Mouse (Mus musculus): ENCODE data around the gene Rfpl4. TPM values are rescaled to one million over a fixed set of nuclear protein-coding genes. Genes with fewer than 3 reads are reported as not detected.

Rfpl4 gene
- not detected in 2 replicates for polyA plus RNA-seq (2012; rRNA removed)

DNA sequence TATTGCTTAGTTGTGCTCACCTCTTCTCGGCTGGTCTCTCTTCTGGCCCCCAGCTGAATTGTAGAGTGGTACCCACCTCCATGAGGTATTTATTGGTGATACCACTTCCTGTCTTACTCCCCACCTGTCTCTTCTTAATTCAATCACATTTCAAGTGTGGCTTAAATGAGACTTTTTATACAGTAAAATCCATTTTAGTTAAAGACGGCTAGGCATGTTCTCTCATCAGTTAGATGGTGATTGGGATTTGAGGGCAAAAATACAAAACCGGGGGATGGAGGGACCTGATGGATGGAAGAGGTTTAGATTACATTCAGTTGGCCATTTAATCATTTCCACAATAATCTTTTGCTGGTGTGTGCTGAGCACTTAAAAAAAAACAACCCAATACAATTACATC is at the start of gene Rfpl4:
Gene Rfpl4, minus strand, starts transcription at position 101 of the 400 bp plus-strand sequence.

DNA sequence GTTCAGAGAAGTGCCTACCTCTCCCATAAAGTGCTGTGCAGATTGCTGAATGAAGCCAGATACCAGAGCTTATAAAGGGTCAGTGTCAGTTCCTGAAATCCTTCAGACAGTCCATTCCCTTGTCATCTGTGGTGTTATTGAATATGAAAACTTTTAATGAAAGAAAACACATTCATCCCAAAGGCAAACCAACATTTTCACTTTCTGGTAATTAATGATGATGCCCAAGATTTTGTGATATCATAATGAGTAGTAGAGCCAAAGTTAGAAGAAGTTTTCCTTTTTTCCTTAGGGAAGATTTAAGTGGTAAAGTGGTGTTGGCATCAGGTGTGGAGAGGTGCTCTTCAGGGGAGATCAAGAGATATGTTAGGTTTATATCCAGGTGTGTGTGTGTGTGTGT is 32.8 kb upstream of the Rfpl4 start, which contains the start of gene Vmn1r55:
Gene Vmn1r55, minus strand, starts transcription at position 101 of the 400 bp plus-strand sequence.

DNA sequence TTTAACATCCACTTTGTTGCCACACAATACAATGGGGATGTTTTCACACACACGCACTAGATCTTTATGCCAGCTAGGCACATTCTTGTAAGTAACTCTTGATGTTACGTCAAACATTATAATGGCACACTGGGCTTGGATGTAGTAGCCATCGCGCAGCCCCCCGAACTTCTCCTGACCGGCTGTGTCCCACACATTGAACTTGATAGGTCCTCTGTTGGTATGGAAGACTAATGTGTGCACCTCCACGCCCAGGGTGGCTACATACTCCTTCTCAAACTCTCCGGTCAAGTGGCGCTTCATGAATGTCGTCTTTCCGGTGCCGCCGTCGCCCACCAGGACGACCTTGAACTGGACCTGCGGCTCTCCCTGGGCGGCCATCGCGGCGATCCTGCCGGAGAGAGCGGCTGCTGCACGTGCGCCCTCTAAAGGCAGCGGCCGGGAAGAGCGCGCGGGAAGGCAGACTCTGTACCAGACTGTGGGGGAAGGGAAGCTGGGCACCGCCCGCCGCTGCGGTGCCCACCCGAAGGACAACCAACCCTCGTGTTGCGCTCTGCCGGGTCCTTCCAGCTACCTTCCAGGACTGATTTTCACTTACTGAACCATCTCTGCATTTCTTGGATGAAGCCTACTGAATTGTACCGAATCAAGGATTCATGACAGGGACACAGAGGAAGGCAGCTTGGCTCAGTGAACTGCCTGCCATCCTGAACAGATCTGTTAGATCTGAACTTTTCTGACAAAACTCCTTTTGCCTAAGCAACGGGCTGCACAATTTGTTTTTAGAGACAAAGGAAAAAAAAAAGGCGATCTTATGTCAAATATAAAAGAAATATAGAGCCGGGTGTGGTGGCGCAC is 9.0 kb upstream of the Rfpl4 start, which contains the start of gene Rasl2-9:
Gene Rasl2-9, minus strand, starts transcription at position 402 of the 858 bp plus-strand sequence.

DNA sequence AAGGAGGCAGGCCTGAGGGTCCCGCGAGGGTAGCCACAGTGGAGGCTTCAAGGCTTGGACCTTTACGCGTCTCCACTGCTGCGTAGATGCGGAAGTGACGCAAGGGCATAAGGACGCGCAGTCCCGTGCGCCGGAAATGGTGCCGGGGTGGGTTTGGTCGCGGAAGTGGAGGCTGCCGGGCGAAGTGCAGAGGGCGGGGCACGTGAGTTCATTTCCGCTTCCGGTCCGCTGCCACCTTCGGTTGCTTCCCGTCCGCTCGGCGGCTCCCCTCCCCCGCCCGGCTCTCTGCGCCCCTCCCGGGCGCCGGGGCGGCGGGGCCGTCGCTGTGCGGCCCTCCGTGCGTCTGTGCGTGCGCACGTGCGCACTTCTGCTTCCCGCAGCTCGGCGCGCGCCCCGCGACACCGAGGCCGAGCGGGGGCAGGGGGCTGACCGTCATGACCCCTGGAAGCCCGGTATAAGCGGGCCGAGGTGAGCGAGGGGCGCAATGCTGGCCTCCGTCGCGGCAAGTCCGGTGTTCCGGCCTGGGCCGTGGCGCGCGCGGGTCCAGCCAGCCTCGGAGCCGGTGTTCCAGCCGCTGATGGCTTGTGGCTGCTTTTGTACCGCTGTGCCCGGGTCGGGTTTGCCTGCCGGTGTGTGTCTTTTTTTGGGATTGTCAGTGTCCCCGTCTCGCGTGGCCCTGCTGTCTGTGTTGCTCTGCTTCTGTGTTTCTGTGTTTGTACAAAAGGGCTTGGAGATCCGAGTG is 36.6 kb downstream of the Rfpl4 start, which contains the start of gene Epn1:
Gene Epn1, plus strand, starts transcription at position 226 of the 742 bp plus-strand sequence.

DNA sequence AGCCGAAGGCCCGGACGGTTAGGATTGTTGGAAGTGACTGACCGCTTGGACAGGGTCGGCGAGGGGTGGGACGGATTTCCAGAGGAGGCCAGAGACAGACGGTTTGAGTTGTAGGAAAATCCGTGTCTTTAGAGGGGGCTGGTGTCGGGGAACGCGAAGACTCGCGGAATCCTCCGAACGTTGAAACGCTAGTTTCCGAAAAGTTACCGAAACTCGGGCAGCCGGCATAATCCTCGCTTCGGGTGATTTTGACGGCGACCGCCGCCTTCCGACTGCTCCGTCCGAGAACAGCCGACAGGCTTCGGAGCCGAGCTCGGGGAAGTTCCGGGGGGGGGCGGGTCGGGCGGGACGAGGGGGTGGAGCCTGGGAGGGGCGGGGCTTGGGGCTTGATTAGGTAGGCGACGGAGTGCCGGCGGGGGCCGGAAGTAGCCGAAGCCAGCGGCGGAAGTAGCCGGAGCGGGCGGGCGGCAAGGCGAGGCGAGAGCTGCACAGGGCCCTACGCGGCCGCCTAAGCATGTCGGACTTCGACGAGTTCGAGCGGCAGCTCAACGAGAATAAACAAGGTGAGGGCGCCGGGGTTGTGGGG is 54.9 kb downstream of the Rfpl4 start, which contains the start of gene U2af2:
Gene U2af2, plus strand, starts transcription at position 370 of the 586 bp plus-strand sequence.

Other genes starting within 250 kb of the Rfpl4 start
- 40.8 and 52.6 TPM in 2 replicates for gene Isoc2b, start 246.7 kb downstream of the Rfpl4 start, polyA plus RNA-seq (2012; rRNA removed)
- gene Isoc2a, start 239.8 kb downstream of the Rfpl4 start, polyA plus RNA-seq (2012; rRNA removed), result 18.6 and 21.4 TPM in 2 replicates
- gene Gm36210, start 210.4 kb downstream of the Rfpl4 start, polyA plus RNA-seq (2012; rRNA removed), result 0.08 TPM in 1 of 2 replicates, not detected in the other
- gene Zfp628, start 201.7 kb downstream of the Rfpl4 start, polyA plus RNA-seq (2012; rRNA removed), result 31.6 and 31.7 TPM in 2 replicates
- gene Nat14, start 194.9 kb downstream of the Rfpl4 start, polyA plus RNA-seq (2012; rRNA removed), result 16.0 and 18.1 TPM in 2 replicates
- gene Ssc5d, start 191.2 kb downstream of the Rfpl4 start, polyA plus RNA-seq (2012; rRNA removed), result 12.0 and 12.4 TPM in 2 replicates
- gene Sbk2, start 152.5 kb downstream of the Rfpl4 start, polyA plus RNA-seq (2012; rRNA removed), result 0.09 and 0.30 TPM in 2 replicates
- 0.28 TPM in 1 of 2 replicates, not detected in the other for gene Sbk3, start 145.8 kb downstream of the Rfpl4 start, polyA plus RNA-seq (2012; rRNA removed)
- 60.1 and 63.9 TPM in 2 replicates for gene Zfp579, start 120.8 kb downstream of the Rfpl4 start, polyA plus RNA-seq (2012; rRNA removed)
- gene Zfp524, start 102.5 kb downstream of the Rfpl4 start, polyA plus RNA-seq (2012; rRNA removed), result 58.6 and 61.0 TPM in 2 replicates
- gene Fiz1, start 102.3 kb downstream of the Rfpl4 start, polyA plus RNA-seq (2012; rRNA removed), result 35.6 and 36.3 TPM in 2 replicates
- 0.35 TPM in 1 of 2 replicates, not detected in the other for gene Gm44973, start 101.5 kb downstream of the Rfpl4 start, polyA plus RNA-seq (2012; rRNA removed)
- 37.3 and 43.2 TPM in 2 replicates for gene Zfp865, start 96.6 kb downstream of the Rfpl4 start, polyA plus RNA-seq (2012; rRNA removed)
- gene Ccdc106, start 96.4 kb downstream of the Rfpl4 start, polyA plus RNA-seq (2012; rRNA removed), result 3.0 and 3.6 TPM in 2 replicates
- not detected in 2 replicates for gene 4632433K11Rik, start 82.8 kb downstream of the Rfpl4 start, polyA plus RNA-seq (2012; rRNA removed)
- gene Zfp784, start 78.5 kb downstream of the Rfpl4 start, polyA plus RNA-seq (2012; rRNA removed), result 6.4 and 8.7 TPM in 2 replicates
- 15.7 and 17.3 TPM in 2 replicates for gene Zfp580, start 65.4 kb downstream of the Rfpl4 start, polyA plus RNA-seq (2012; rRNA removed)
- 136 and 150 TPM in 2 replicates for gene U2af2, start 54.8 kb downstream of the Rfpl4 start, polyA plus RNA-seq (2012; rRNA removed)
- 351 and 358 TPM in 2 replicates for gene Epn1, start 36.7 kb downstream of the Rfpl4 start, polyA plus RNA-seq (2012; rRNA removed)
- 0.22 and 0.27 TPM in 2 replicates for gene Rasl2-9, start 9.0 kb upstream of the Rfpl4 start, polyA plus RNA-seq (2012; rRNA removed)
- not detected in 2 replicates for gene Vmn1r55, start 32.7 kb upstream of the Rfpl4 start, polyA plus RNA-seq (2012; rRNA removed)
- gene Vmn1r56, start 79.8 kb upstream of the Rfpl4 start, polyA plus RNA-seq (2012; rRNA removed), result not detected in 2 replicates
- gene Vmn1r57, start 101.5 kb upstream of the Rfpl4 start, polyA plus RNA-seq (2012; rRNA removed), result not detected in 2 replicates
- not detected in 2 replicates for gene Gm5065, start 233.6 kb upstream of the Rfpl4 start, polyA plus RNA-seq (2012; rRNA removed)
- not detected in 2 replicates for gene Nlrp2, start 234.1 kb upstream of the Rfpl4 start, polyA plus RNA-seq (2012; rRNA removed)